Mouse (Mus musculus) C2C12 (cell line): Measurements from ENCODE around the gene Pde8a.

Experiments used
- CTCF ChIP-seq: IDR thresholded peaks from one replicate; pipeline ENCODE4 v1.5.1; 2011; ENCODE audit not compliant: control insufficient read depth, insufficient read depth, insufficient read length
- USF1 ChIP-seq: IDR thresholded peaks from one replicate; pipeline ENCODE4 v1.6.1; 2011; ENCODE audit warnings: low read depth, mild to moderate bottlenecking, control low read depth, moderate library complexity

DNA sequence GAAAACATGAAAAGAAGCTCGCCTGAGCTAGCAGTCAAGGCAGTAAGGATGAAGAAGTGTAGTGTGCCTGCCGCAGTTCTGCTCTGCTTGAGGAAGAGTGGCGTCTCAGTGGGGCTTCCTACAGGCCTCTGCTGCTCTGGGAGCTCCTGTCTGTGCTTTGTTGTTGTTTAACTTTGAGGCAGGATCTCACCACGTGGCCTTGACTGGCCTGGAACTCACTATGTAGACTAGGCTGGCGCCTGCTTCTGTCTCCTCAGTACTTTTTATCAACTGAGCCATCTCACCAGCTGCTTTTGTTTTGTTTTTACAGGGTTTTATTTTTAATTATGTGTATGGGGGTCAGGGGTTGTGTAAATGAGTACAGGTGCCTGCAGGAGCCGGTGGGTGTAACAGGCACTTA lies 84.8 kb downstream of the Pde8a start:
- TF ChIP-seq CTCF (no peak), USF1 (no peak)
